Mouse (Mus musculus) c-Kit-negative CD71-positive TER-119-positive erythroid progenitor cells, embryonic 14.5 days (primary cell): ENCODE measurements around the gene Psen1.

Experiments used
- DNase-seq: peaks from one replicate; pipeline ENCODE4 v3.0.0-alpha.2; 2013; ENCODE audit warnings: low read depth, low spot score

Gene Psen1

DNA sequence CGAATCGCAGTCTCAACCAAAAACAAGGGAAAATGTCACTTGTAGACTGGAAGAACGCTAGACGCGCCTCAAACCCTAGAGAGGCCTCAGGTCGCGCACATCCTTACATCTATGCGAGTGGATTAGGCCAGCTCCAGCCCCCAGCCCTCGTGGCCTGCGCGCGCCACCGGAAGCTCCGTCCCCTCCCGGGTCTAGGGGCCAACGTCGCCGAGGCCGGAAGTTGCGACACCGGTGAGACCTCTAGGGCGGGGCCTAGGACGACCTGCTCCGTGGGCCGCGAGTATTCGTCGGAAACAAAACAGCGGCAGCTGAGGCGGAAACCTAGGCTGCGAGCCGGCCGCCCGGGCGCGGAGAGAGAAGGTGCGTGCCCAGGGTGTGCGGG lies at the start of gene Psen1:
Gene Psen1 (plus strand): TSS at position 219 of the 382 bp plus-strand sequence.
- peak; percentile 79 for DNase-seq

DNA sequence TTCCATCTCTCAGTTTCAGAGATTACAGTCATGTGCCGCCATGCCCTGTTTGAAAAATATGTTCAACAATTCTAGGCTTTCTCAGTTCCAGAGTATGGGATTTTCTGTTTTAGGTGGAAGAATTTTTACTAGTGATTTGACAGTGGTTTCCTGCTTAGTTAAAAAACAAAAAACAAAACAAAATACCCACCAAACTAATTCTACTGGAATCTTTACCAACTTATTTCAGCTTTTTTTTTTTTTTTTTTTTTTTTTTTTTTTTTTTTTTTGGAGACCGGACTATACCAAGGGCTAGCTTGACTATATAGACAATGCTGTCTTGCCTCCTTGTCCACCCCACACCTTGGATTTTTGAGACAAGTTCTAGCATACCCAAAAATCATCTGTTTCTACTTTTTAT lies 46.7 kb upstream of the Psen1 start:
- DNase-seq = no peak

DNA sequence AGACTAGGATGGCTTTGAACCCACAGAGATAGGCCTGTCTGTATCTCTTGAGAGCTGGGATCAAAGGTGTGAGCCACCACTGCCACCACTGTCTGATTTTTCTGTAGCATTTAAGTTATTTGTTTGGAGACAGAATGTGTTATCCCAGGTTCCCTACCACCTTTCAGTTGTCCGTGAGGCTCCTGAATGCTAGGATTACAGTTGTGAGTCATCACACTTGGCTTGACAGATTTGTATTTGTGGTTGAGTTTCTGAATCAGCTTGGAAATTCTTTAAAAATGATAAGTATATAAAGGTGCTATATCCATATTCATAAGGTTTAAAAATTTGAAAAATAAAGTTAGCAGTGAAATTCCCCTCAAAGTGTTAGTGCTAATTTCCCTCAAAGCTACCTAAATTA lies 44.8 kb upstream of the Psen1 start:
- no peak for DNase-seq

DNA sequence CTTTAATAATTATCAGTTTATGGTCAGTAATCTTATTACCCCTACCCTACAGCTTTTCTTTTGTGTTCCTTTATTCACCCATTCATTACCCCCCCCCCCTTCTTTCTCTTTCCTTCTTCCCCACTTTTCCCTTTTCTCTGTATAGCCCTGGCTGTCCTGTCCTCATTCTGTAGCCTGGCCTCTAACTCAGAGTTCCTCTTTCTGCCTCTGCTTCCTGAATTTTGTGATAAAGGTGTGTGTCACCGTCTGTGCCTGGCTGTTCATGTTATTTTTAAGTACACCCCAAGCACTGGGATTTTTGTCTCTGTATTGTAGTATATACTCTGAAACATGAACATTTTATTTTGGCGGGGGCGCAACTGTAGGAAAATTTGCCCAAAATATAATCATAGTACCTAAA lies 37.6 kb upstream of the Psen1 start:
- no peak for DNase-seq

DNA sequence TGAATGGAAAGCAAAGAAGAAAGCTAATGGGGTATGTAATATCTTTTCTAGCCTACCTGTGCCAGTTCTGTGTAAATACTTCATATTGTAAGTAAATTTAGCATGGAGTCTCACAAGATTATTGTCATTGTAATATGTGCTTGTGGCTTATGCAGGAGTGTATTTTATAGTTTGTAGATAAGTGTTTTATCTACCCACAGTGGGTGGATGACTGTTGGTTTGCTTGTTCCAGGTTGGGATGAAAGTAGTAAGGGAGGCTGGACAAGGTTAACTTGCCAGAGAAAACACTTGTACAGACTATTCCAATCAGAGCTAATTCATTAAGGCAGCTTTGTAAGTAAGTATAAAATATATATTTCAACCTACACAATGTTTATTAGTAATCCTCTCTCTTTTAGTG lies 36.5 kb upstream of the Psen1 start:
- no peak for DNase-seq

DNA sequence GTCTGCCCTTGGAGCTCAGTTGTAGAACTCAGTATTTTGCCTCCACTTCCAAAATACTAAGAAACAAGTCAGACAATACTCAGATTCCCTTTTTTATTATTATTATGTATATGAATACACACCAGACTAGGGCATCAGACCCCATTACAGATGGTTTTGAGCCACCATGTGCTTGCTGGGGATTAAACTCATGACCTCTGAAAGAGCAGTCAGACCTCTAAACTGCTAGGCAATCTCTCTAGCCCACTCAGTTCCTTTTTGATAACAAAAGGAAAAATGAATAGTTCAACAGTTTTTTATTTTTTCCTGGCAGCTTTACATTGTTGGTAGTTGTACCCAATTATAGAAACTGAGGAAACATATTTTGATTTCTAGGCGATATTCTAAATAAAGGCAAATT lies 2.5 kb upstream of the Psen1 start:
- no peak for DNase-seq

DNA sequence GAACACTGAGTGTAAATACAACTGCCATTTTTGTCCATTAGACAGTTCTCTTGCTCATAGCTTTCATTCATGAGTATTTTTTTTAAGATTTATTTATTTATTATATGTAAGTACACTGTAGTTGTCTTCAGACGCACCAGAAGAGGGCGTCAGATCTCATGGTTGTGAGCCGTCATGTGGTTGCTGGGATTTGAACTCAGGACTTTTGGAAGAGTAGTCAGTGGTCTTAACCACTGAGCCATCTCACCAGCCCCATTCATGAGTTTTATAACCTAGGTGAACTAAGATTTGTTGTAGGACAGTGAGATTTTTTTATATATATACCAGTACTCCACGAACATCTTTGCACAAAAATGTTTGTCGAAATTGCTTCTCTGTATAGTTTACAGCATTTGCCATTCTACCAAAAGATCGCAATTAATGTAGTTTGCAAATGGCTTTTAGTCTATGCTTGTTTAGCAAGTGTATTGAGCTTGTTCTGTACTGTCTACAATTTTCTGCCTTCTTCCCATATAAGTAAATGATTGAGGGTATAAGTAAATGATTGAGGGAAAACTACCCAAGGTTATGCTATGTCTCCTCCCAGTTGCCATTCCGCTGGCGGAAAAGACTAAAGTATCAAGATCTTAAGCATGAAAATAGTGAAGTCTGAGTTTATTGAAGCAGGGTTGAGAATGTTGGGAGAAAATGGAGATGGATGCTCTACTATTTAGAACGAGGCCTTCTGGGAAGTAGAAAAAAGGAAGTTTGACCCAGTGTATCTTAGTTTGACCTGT lies 1.2 kb upstream of the Psen1 start:
- no peak for DNase-seq

DNA sequence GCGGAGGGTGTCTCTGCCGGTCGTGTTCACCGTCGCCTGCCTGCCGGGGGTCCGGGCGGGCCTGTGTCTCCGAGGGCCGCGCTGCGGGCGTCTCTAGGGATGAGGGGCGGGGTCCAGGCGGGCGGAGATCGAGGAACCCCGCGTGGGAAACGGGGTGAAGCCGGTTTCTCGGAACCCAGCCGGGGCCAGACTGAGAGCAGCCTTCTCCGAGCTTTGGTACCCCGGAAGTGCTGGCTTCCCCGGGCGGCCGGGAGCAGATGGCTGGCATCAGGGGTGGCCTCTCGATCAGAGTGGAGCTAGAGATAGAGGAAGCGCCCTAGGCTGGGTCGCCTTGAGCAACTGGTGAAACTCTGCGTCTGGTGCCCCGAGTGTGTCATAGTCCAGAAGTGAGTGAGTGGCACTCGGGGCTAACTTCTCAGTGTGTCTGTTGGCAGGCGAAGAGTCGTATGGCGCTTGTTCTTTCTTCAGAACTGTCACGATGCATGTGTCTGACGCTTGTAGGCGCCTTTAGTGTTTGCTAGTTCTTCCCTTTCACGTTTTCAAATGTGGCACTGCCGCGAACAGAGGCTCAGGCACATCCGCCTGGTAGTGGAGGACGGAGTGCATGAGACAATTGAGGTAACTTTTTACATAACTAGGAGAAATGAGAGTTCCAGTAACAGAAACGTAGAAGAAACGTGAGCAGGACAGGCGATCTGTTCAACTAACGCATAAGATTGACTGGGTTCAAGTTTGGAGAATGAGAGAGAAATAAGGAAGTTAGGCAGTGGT lies 549 bp downstream of the Psen1 start:
- DNase-seq = peak; percentile 54

DNA sequence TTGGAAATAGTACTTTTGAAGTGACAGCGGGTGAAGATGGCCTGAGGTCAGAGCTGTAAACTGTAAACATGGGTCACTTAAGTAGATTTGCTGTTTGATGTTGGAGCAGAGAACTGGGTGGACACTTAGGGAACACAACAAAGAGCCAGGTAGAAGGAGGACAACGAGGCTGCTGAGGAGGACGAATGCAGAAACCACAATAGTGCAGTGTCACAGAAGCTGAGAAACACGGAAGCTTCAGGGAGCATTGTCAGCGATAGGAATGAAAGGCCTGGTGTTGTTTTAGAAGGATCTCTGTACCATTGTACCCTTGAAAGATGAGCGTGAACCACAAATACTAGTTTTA lies 1.1 kb downstream of the Psen1 start:
- DNase-seq = peak; percentile 24

DNA sequence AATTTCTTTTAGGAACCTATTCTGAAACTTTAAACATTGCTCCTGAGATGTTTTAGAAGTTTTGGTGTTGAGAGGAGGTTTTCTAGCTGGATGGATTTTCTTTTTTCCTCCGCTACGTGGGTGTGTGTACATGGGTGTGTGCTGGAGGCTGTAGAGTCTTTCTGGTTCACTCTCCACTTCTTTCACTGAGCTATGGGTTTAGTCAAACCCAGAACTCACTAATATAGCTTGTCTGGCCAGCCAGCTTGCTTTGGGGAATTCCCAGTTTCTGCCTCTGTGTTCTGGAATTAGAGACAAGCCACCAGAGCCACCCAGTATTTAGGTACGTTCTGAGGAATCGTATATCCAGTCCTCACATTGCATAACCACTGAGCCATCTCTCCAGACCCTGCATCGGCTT lies 6.1 kb downstream of the Psen1 start:
- DNase-seq = no peak

DNA sequence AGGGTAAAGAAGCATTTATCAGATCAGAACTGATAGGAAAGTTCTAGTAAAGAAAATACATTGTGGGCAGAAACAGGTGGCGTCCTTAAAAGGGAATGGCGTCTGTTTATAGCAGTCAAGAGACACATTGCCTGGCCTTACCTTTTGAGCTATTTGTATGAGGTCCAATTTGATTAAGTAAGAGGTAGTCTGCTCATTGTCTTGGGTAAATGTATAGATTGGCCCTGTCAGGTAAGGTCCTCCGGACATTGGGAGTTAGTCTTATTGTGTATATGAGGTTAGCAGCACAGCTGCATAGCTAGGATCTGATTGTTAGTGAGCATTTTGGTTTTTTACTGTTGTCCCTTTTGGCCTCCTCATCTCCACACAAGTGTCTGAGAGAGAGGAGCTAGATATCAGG lies 6.7 kb downstream of the Psen1 start:
- no peak for DNase-seq

DNA sequence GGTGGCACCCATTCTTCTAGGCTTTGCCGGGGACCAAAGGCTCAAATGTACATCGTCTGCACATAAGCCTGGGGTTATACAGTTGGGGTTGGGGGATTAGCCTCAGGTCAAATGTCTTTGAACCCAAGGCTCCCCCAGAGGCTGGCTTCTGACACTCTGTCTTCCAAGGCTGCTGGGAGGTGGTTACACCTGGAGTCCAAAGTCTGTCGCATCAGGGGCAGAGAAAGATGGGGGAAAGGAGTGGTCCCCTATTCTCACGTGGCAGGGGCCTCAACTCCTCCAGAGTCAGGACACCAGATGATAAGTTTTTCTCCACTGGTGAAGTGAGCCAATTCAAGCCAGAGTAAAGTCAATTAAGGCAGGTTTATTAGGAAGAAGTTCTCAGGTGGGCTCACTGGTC lies 10.7 kb downstream of the Psen1 start:
- DNase-seq = no peak

DNA sequence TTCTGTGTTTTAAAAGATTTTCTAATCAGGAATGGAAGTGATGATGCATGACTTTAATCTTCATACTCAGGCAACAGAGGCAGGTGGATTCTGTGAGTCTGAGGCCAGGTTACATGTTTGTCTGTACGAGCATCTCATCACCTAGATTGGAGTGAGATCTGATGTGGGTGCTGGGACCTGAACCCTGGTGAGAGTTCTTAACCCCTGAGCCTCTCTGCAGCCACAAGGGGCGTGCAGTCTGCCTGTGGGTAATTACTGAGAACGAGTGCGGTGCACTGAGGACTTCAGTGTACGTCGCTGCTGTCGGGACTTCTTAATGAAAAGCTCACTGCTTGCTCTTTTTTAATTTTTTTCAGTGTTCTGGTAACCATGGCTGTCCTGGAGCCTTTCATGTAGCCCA lies 13.7 kb downstream of the Psen1 start:
- DNase-seq = no peak

DNA sequence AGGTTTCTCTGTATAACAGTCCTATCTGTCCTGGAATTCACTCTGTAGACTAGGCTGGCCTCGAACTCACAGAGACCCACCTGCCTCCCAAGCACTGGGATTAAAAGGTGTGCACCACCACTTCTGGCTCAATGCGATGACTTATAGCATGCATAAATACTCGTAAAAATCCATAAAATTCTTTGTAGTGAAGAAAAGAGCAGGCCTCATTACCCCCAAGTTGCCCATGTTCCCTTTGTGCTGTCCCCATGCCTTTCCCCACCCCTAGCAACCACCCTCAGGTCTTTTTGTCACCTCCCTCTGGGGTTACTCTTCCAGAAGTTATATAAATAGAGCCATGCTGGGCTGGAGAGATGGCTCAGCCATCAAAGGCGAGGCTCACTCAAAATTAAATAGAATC lies 14.8 kb downstream of the Psen1 start:
- DNase-seq = no peak

DNA sequence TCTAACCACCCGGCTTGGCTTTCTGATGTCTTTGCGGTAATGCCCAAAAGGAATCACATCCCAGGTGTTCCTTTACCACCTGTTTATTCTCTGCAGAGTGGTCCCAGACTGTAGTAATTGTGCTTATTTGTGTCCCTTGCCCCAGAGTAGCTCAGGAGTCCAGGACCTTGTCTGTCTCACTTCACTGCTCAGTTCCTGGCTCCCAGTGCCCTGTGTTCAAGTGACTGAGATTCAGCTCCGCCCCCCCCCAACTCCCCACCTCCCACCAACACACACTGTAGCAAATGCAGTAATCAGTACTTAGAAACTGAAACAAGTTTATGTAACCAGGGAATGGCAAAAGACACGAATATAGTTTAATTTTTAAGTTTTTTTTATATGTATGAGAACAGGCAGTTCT lies 19.0 kb downstream of the Psen1 start:
- no peak for DNase-seq

DNA sequence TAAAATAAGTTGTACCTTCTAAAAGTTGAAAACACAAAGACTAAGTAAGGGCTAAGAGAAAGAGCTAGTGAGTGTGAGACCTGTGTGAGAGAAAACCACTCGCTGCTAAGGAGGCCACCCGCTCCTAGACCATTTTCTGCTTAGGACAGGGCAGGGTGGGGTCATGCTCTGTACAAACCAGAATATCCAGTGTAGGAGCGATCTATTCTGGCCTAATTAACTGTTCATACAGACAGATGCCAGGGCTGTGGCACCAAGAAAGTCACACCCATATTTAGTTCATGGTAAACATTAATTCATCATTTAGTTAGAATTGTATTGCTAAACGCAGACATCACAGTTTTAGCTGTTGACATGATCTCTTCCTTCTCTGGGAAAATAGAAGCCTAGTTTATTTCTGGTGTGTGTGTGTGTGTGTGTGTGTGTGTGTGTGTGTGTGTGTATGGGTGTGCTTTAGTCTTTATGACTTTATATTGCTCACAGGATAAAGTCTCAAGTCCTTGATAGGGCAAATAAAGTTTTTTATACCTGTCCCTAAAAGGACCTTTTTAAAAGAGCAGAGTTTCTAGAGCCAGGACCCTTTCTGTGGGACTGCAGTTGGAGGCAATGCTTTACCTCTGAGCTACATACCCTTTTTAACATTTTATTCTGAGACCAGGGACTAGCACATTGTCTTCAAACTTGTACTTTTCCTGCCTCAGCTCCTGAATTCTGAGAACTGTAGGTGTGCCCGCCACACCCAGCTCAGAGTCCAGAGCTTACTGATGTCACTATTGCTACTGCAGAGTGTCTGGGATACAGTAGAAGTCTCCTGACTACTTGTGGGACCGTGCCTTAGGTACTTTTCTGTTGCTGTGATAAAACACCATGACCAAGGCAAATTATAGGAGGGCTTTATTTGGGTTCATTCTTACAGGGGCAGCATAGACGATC lies 20.5 kb downstream of the Psen1 start:
- peak; percentile 43 for DNase-seq

DNA sequence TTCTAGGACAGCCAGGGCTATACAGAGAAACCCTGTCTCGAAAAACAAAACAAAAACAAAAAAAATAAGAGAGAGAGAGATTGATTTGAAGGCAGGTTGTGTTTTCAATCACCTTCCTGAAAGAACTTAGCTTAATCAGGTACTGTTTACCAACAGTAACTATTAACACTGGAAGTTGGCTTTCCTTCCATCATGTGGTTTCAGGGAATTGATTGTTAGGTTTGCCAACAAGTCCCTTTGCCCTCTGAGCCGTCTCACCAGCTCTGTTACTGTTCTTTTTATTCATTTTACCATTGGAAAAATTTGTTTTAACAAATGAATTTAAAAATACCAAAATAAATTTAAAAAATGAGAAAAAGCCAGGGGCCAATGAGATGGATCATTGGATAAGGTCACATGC lies 22.0 kb downstream of the Psen1 start:
- no peak for DNase-seq

DNA sequence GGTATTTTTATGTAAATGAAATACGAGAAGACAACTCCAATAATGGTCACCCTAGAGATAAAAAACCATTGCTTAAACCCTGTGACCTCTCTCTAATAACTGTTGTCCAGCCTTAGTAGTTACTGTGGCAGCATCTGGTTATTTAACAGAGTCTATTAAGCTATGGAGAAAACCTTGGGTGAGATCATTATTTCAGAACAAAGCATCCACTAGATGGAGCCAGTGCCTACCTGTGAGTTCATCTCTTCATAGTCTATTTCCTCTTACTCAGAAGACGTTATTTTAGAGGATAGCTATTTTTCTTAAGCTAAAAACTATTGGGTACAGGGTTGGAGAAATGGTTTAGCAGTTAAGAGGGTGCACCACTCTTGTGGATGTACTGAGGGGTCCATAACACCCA lies 25.8 kb downstream of the Psen1 start:
- no peak for DNase-seq

DNA sequence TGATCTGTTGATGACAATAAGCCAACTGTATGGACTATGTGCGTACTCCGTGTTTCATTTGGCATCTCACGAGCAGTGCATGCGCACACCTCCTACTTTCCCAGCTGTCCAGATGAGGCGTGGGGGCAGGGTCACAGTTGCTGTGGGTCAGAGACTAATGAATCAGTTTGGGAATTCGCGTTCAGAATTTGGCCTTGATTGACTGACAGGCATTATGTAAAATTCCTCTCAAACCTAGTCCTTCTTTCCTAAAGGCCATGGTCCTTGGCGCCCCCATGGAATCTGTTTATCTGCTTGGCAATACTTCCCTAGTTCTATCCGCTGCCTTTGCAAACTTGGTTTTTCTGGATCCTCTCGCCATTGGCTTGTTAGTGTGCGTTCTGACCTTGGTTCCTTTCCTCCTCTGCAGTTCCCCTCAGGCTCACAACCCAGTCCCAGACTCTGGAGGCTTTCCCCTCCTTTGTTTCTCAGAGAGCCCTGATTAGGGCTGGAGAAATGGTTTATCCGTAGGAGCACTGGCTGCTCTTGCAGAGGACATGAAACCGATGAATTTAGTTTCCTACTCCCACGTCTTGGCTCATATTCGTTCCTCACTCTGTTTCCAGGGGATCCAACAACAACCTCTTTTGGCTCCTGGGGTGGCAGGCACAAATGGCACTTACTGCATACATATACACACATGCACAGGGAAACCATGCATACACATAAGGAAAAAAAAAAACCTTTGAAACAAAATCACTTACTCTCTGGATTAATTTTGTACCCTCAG lies 28.6 kb downstream of the Psen1 start:
- no peak for DNase-seq

DNA sequence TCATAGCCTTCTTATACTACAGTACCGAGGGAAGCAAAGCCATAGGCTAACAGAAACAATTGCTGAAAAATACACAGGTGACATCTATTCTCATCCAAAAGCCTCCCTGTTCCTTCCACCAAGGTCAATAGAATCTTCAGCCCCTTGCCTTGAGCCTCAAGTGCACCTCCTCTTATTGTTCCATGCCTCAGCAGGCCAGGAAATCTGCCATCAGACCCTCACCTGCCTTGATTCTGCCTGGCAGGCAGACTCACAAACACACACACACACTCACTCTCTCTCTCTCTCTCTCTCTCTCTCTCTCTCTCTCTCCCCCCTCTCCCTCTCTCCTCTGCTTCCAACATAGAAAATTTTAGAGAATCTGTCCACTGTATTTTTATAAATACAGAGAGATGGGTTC lies 31.5 kb downstream of the Psen1 start:
- DNase-seq = no peak

DNA sequence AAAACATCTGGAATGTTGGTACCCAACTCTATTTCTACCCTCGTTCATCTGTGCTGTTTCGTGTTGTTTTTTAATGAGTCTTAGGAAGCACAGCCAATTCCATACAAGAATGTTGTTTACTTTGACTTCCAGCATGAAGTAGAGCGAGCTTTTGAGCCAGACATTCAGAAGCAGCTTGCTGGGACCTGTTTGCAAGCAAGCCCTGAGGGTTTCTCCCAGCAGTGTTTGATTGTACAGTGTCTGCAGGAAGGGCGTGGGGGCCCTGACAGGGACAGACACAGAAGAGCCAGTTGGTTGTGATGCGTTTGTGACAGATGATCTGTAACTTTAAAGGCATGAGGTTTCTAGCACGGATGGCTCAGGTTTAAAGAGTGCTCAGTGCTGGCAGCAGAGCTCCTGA lies 33.3 kb downstream of the Psen1 start:
- no peak for DNase-seq

DNA sequence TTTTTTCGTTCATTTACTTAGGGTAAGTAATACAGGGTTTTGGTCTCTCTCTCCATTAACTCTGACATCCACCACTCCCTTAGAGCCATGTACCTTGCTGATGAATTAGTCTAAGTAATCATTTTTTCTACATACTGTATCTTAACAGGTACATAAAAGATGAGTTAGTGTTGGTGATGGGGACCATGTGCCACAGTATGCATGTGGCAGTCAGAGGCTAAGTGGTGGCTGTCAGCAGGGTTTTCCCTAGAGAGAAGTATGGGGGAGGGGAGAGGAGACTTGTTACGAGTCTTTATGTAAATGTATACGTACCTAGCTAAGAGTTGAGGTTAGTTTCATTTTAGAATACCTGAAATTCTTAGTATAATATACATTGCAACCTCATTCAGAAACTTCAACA lies 35.1 kb downstream of the Psen1 start:
- no peak for DNase-seq
